In genomic region chr15:43940424-43940823, GRCm38 (mm10) we compare ENCODE assay signal across 14 mouse cellular contexts.
DNase-seq lines count a peak whose midpoint lies in the region; ATAC-seq lines count a peak whose summit lies in the region.
"Had no signal": no experiment of that assay in that cellular context is flagged by ENCODE, and none has a peak within 500 bp of the region (broad histone marks: within the 10 kb centered on the region; RNA-seq: fewer than 3 reads in every experiment).

No protein-coding gene starts in this region.

- no peak overlapping the region for H3K4me3 ChIP-seq in forebrain, embryonic 11.5 days (ENCODE audit: low read depth, low read length)
- H3K4me3 ChIP-seq in forebrain, embryonic 10.5 days = no peak overlapping the region
- no peak overlapping the region for H3K4me3 ChIP-seq in neural tube, embryonic 13.5 days
- H3K4me3 ChIP-seq in forebrain, embryonic 16.5 days (replicated peaks; ENCODE audit: low read length) = no peak overlapping the region
- H3K4me3 ChIP-seq in neural tube, embryonic 14.5 days (ENCODE audit: low read depth, low read length) = no peak overlapping the region
- H3K4me3 ChIP-seq: erythroblast, embryonic 14.5 days; heart, embryonic 13.5 days had no signal

- no peaks in the 10 kb centered on the region for H3K9me3 ChIP-seq in forebrain, embryonic 11.5 days (ENCODE audit: control insufficient read depth, low read length)
- no peaks in the 10 kb centered on the region for H3K9me3 ChIP-seq in forebrain, embryonic 10.5 days
- H3K9me3 ChIP-seq in neural tube, embryonic 13.5 days = no peaks in the 10 kb centered on the region
- no peaks in the 10 kb centered on the region for H3K9me3 ChIP-seq in forebrain, embryonic 16.5 days (ENCODE audit: control insufficient read depth, low read length)
- H3K9me3 ChIP-seq in neural tube, embryonic 14.5 days (ENCODE audit: control insufficient read depth, low read length) = no peaks in the 10 kb centered on the region
- H3K9me3 ChIP-seq: heart, embryonic 13.5 days had no signal

- no peaks in the 10 kb centered on the region for H3K27me3 ChIP-seq in forebrain, embryonic 11.5 days (ENCODE audit: control insufficient read depth, insufficient read depth, low read length)
- H3K27me3 ChIP-seq in forebrain, embryonic 10.5 days (ENCODE audit: poor library complexity, severe bottlenecking) = no peaks in the 10 kb centered on the region
- H3K27me3 ChIP-seq in neural tube, embryonic 13.5 days = no peaks in the 10 kb centered on the region
- no peaks in the 10 kb centered on the region for H3K27me3 ChIP-seq in forebrain, embryonic 16.5 days (replicated peaks; ENCODE audit: control insufficient read depth, insufficient read depth, low read length)
- no peaks in the 10 kb centered on the region for H3K27me3 ChIP-seq in neural tube, embryonic 14.5 days (ENCODE audit: control insufficient read depth, insufficient read depth, low read length)
- H3K27me3 ChIP-seq: heart, embryonic 13.5 days had no signal

- ATAC-seq in forebrain, embryonic 11.5 days (replicated peaks; ENCODE audit: low FRiP score) = peak; percentile 26; the same call in 1 of the 2 replicates
- no peak for ATAC-seq in neural tube, embryonic 13.5 days (ENCODE audit: low read depth)
- ATAC-seq in forebrain, embryonic 16.5 days = peak; percentile 90
- ATAC-seq in neural tube, embryonic 14.5 days (ENCODE audit: low read depth) = peak; percentile 36; the same call in 1 of the 2 replicates
- ATAC-seq: inflammation-experienced regulatory T-cells, adult 6 months had no signal

- no peaks in the 10 kb centered on the region for H3K36me3 ChIP-seq in forebrain, embryonic 11.5 days (ENCODE audit: control insufficient read depth, insufficient read depth, low read length)
- H3K36me3 ChIP-seq in forebrain, embryonic 10.5 days (replicated peaks) = no peaks in the 10 kb centered on the region
- no peaks in the 10 kb centered on the region for H3K36me3 ChIP-seq in neural tube, embryonic 13.5 days
- H3K36me3 ChIP-seq in forebrain, embryonic 16.5 days (ENCODE audit: control insufficient read depth, insufficient read depth) = no peaks in the 10 kb centered on the region
- no peaks in the 10 kb centered on the region for H3K36me3 ChIP-seq in neural tube, embryonic 14.5 days (ENCODE audit: control insufficient read depth, insufficient read depth, low read length)
- H3K36me3 ChIP-seq: heart, embryonic 13.5 days had no signal

- no peak for DNase-seq in forebrain, embryonic 11.5 days (ENCODE audit: low spot score)
- DNase-seq in forebrain, embryonic 10.5 days (ENCODE audit: extremely low spot score, low spot score) = no peak
- DNase-seq in neural tube, embryonic 10.5 days (ENCODE audit: extremely low spot score, low spot score) = no peak
- DNase-seq in kidney, postnatal 14 days = no peak
- DNase-seq in kidney, adult 18-20 months = no peak
- DNase-seq: gastrocnemius, postnatal 10 days; kidney, postnatal 4 days had no signal

- H3K27ac ChIP-seq in forebrain, embryonic 11.5 days (ENCODE audit: low read depth, low read length) = no peak overlapping the region
- no peak overlapping the region for H3K27ac ChIP-seq in forebrain, embryonic 10.5 days
- H3K27ac ChIP-seq in neural tube, embryonic 13.5 days (replicated peaks) = peak overlapping the region; percentile 39; the same call in 1 of the 2 replicates
- H3K27ac ChIP-seq in forebrain, embryonic 16.5 days (ENCODE audit: low read length) = peak overlapping the region; percentile 83
- no peak overlapping the region for H3K27ac ChIP-seq in neural tube, embryonic 14.5 days (ENCODE audit: low read depth, low read length)
- H3K27ac ChIP-seq: heart, embryonic 13.5 days; liver, embryonic 14.5 days had no signal

- H3K9ac ChIP-seq in forebrain, embryonic 11.5 days (ENCODE audit: low read length) = no peak overlapping the region
- no peak overlapping the region for H3K9ac ChIP-seq in neural tube, embryonic 13.5 days
- H3K9ac ChIP-seq in forebrain, embryonic 16.5 days (replicated peaks; ENCODE audit: low read depth, low read length) = no peak overlapping the region
- no peak overlapping the region for H3K9ac ChIP-seq in neural tube, embryonic 14.5 days (replicated peaks; ENCODE audit: low read depth, low read length)
- H3K9ac ChIP-seq: heart, embryonic 13.5 days; liver, embryonic 14.5 days had no signal

- WGBS in forebrain, embryonic 11.5 days = 41% methylated on average over 2 of the region's 2 CpGs
- WGBS in forebrain, embryonic 10.5 days = 68% methylated on average over 2 of the region's 2 CpGs
- WGBS in neural tube, embryonic 13.5 days = 44% methylated on average over 2 of the region's 2 CpGs
- 10% methylated on average over 2 of the region's 2 CpGs for WGBS in forebrain, embryonic 16.5 days
- 43% methylated on average over 2 of the region's 2 CpGs for WGBS in neural tube, embryonic 14.5 days

- H3K4me1 ChIP-seq in forebrain, embryonic 11.5 days (replicated peaks; ENCODE audit: control insufficient read depth, insufficient read depth, low read length) = no peaks in the 10 kb centered on the region
- H3K4me1 ChIP-seq in forebrain, embryonic 10.5 days = peaks cover 15% of the 10 kb centered on the region
- H3K4me1 ChIP-seq in neural tube, embryonic 13.5 days (replicated peaks) = peaks cover 14% of the 10 kb centered on the region
- H3K4me1 ChIP-seq in forebrain, embryonic 16.5 days (replicated peaks; ENCODE audit: control insufficient read depth, insufficient read depth, low read length) = peaks cover 11% of the 10 kb centered on the region
- H3K4me1 ChIP-seq in neural tube, embryonic 14.5 days (ENCODE audit: control insufficient read depth, insufficient read depth, low read length) = no peaks in the 10 kb centered on the region
- H3K4me1 ChIP-seq: heart, embryonic 13.5 days had no signal

- no peak overlapping the region for H3K4me2 ChIP-seq in forebrain, embryonic 11.5 days (ENCODE audit: low read depth, low read length, severe bottlenecking)
- H3K4me2 ChIP-seq in neural tube, embryonic 13.5 days = no peak overlapping the region
- H3K4me2 ChIP-seq in forebrain, embryonic 16.5 days (ENCODE audit: low read length) = no peak overlapping the region
- H3K4me2 ChIP-seq in neural tube, embryonic 14.5 days (ENCODE audit: low read depth, low read length) = no peak overlapping the region
- H3K4me2 ChIP-seq: heart, embryonic 13.5 days had no signal

Comparison
In these comparisons a context has a peak if more than half of its experiments do, and no peak if none do; other contexts are left out.
1. H3K27ac ChIP-seq: peak in neural tube, embryonic 13.5 days (single experiment) and forebrain, embryonic 16.5 days (single experiment); none in forebrain, embryonic 11.5 days (single experiment), forebrain, embryonic 10.5 days (single experiment) and neural tube, embryonic 14.5 days (single experiment).